Mouse (Mus musculus) stomach, embryonic 15.5 days (tissue): Measurements from ENCODE around the gene Pros1. TPM values are rescaled to one million over a fixed set of nuclear protein-coding genes. Genes with fewer than 3 reads are reported as not detected.
A peak's percentile ranks its signal among the peaks of the same experiment; 100 is the strongest.

ENCODE experiments used
- ATAC-seq: fragments of 200-750 bp; cut with Nextera tagmentation; 2 replicates; pipeline ENCODE4 v1.8.0; 2017; ENCODE audit warnings: low read depth, moderate number of reproducible peaks, moderate TSS enrichment; ENCODE audit not compliant: insufficient read depth, low FRiP score
- H3K27ac ChIP-seq: fragments of 300-500 bp; sonication (generic); 2 replicates; pipeline ENCODE4 v1.5.1; 2015; ENCODE audit warnings: mild to moderate bottlenecking, inconsistent platforms
- H3K27me3 ChIP-seq: fragments of 300-500 bp; sonication (generic); replicated peaks from 2 replicates; pipeline ENCODE4 v1.6.1; 2015; ENCODE audit warnings: inconsistent platforms
- H3K36me3 ChIP-seq: fragments of 300-500 bp; sonication (generic); 2 replicates; pipeline ENCODE4 v1.6.1; 2015; ENCODE audit warnings: inconsistent platforms
- H3K4me1 ChIP-seq: fragments of 300-500 bp; sonication (generic); 2 replicates; pipeline ENCODE4 v1.6.1; 2015; ENCODE audit warnings: inconsistent platforms
- H3K4me2 ChIP-seq: fragments of 300-500 bp; sonication (generic); 2 replicates; pipeline ENCODE4 v1.6.1; 2015; ENCODE audit warnings: mild to moderate bottlenecking, inconsistent platforms
- H3K4me3 ChIP-seq: fragments of 300-500 bp; sonication (generic); replicated peaks from 2 replicates; pipeline ENCODE4 v1.5.1; 2015; ENCODE audit warnings: inconsistent platforms
- H3K9ac ChIP-seq: fragments of 300-500 bp; sonication (generic); 2 replicates; pipeline ENCODE4 v1.6.1; 2015; ENCODE audit warnings: inconsistent platforms
- H3K9me3 ChIP-seq: fragments of 300-500 bp; sonication (generic); 2 replicates; pipeline ENCODE4 v1.6.1; 2016; ENCODE audit warnings: inconsistent platforms
- WGBS: fragments of 180-500 bp; shearing (Covaris S2); methylation state at CpG from one replicate; pipeline ENCODE4 v1.1.7; 2015; 5-methylcytosine and 5-hydroxymethylcytosine counted together
- polyA plus RNA-seq: library from polyadenylated mRNA; unstranded; fragments of >200 nt; fragmentation: Nextera tagmentation; extraction: Ambion mirVana; gene quantifications from 2 replicates; pipeline ENCODE4 v1.2.1, GENCODE M21; 2015

The Pros1 gene
- 32.5 TPM in 2 replicates for polyA plus RNA-seq

GRCm38 (mm10) chr16:62854191-62855068 is at the start of gene Pros1:
Gene Pros1 (plus strand): TSS chr16:62854307.
- ATAC-seq, result peak; percentile 93
- WGBS, result 5% methylated on average over 36 of the region's 42 CpGs
- Histone ChIP-seq H3K4me2 (peak within 1 kb of the TSS; percentile 90), H3K9ac (peak within 1 kb of the TSS; percentile 59), H3K27me3 (no peaks in the 10 kb centered on the region), H3K9me3 (no peaks in the 10 kb centered on the region), H3K4me3 (peak within 1 kb of the TSS; percentile 60), H3K4me1 (no peaks in the 10 kb centered on the region), H3K36me3 (no peaks in the 10 kb centered on the region), H3K27ac (peak within 1 kb of the TSS; percentile 62)

- Histone ChIP-seq H3K9me3 (no peaks in the 10 kb centered on the region), H3K36me3 (no peaks in the 10 kb centered on the region), H3K9ac (no peak overlapping the region), H3K27ac (no peak overlapping the region), H3K4me3 (no peak overlapping the region), H3K4me1 (no peaks in the 10 kb centered on the region), H3K4me2 (no peak overlapping the region), H3K27me3 (no peaks in the 10 kb centered on the region)
- ATAC-seq, result no peak
- 90% methylated on average over 3 of the region's 3 CpGs for WGBS
These were observed 49.5 kb upstream of the Pros1 start for GRCm38 (mm10) chr16:62804621-62805020.

GRCm38 (mm10) chr16:62807249-62807979 is 46.7 kb upstream of the Pros1 start:
- WGBS, result 53% methylated on average over 8 of the region's 8 CpGs
- H3K27ac ChIP-seq, result peak overlapping the region; percentile 44; the same call in 1 of the 2 replicates
- H3K4me2 ChIP-seq, result 0 out of 2 replicates have a peak overlapping the region, but pooled peaks have one; percentile 5

GRCm38 (mm10) chr16:62810855-62811254 is 43.3 kb upstream of the Pros1 start:
- H3K36me3 ChIP-seq, result no peaks in the 10 kb centered on the region
- no peak for ATAC-seq

More at GRCm38 (mm10) chr16:62807249-62807979, 46.7 kb upstream of the Pros1 start:
- no peaks in the 10 kb centered on the region for H3K36me3 ChIP-seq
- H3K4me3 ChIP-seq, result no peak overlapping the region
- no peak overlapping the region for H3K9ac ChIP-seq
- no peaks in the 10 kb centered on the region for H3K9me3 ChIP-seq
- no peaks in the 10 kb centered on the region for H3K4me1 ChIP-seq
- H3K27me3 ChIP-seq, result no peaks in the 10 kb centered on the region
- peak; percentile 77; the same call in 1 of the 2 replicates for ATAC-seq

DNA sequence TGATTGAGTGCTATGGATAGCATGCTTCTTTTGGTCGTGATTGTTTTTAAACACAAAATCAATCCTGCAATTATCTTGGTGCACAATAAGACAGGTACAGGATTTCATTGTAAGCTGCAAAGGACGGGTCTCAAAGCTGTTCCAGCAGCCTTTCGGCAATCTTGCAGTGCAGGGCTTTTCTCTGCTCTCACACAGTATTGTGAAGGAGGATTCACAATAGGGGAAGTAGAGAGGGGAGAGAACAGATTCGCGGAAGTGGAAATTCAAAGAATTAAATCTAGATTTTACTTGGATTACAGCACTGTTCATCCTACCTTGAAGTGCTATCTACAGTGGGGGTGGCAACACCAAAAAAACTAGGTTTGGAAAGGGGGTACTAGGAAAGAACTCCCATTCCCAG is 40.3 kb upstream of the Pros1 start:
- no peaks in the 10 kb centered on the region for H3K4me1 ChIP-seq
- no peak overlapping the region for H3K4me2 ChIP-seq
- H3K27me3 ChIP-seq, result no peaks in the 10 kb centered on the region
- no peaks in the 10 kb centered on the region for H3K9me3 ChIP-seq
- ATAC-seq, result no peak
- H3K27ac ChIP-seq, result peak overlapping the region; percentile 71; the same call in 1 of the 2 replicates
- 63% methylated on average over 5 of the region's 5 CpGs for WGBS
- H3K36me3 ChIP-seq, result no peaks in the 10 kb centered on the region
- no peak overlapping the region for H3K9ac ChIP-seq
- no peak overlapping the region for H3K4me3 ChIP-seq

More at GRCm38 (mm10) chr16:62810855-62811254, 43.3 kb upstream of the Pros1 start:
- Histone ChIP-seq H3K27ac (no peak overlapping the region), H3K4me2 (no peak overlapping the region), H3K4me3 (no peak overlapping the region), H3K9ac (no peak overlapping the region), H3K9me3 (no peaks in the 10 kb centered on the region), H3K27me3 (no peaks in the 10 kb centered on the region), H3K4me1 (no peaks in the 10 kb centered on the region)
- 76% methylated on average over 4 of the region's 4 CpGs for WGBS

- ATAC-seq, result peak; percentile 93
- peak within 1 kb of the TSS; percentile 1; the same call in 1 of the 2 replicates for H3K4me2 ChIP-seq
- peak within 1 kb of the TSS; percentile 71; the same call in 1 of the 2 replicates for H3K27ac ChIP-seq
- H3K27me3 ChIP-seq, result no peaks in the 10 kb centered on the region
- WGBS, result 42% methylated on average over 5 of the region's 5 CpGs
- H3K9ac ChIP-seq, result no peak within 1 kb of the TSS
- H3K9me3 ChIP-seq, result no peaks in the 10 kb centered on the region
- H3K4me3 ChIP-seq, result no peak within 1 kb of the TSS
- H3K36me3 ChIP-seq, result no peaks in the 10 kb centered on the region
- no peaks in the 10 kb centered on the region for H3K4me1 ChIP-seq
These were observed 39.6 kb upstream of the Pros1 start, which contains the start of gene Stx19 for GRCm38 (mm10) chr16:62814491-62814890. Gene Stx19 (plus strand): TSS chr16:62814676.

DNA sequence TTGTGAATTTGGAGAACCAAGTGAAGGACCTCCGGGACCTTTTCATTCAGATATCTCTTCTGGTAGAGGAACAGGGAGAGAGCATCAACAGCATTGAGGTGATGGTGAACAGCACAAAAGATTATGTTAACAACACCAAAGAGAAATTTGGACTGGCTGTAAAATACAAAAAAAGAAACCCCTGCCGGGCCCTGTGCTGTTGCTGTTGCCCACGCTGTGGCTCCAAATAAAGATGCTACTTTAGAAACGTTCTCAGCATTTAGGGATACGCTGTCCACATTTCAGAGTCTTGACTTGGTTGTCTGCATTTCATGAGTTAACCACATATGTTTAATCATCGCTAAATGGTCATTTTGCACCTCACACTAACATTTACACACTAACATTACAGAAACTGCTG is 31.6 kb upstream of the Pros1 start:
- H3K9me3 ChIP-seq, result no peaks in the 10 kb centered on the region
- no peak for ATAC-seq
- no peak overlapping the region for H3K27ac ChIP-seq
- H3K4me1 ChIP-seq, result no peaks in the 10 kb centered on the region
- no peak overlapping the region for H3K9ac ChIP-seq
- H3K27me3 ChIP-seq, result no peaks in the 10 kb centered on the region
- H3K4me3 ChIP-seq, result no peak overlapping the region
- no peaks in the 10 kb centered on the region for H3K36me3 ChIP-seq
- WGBS, result 94% methylated on average over 6 of the region's 6 CpGs
- H3K4me2 ChIP-seq, result no peak overlapping the region

DNA sequence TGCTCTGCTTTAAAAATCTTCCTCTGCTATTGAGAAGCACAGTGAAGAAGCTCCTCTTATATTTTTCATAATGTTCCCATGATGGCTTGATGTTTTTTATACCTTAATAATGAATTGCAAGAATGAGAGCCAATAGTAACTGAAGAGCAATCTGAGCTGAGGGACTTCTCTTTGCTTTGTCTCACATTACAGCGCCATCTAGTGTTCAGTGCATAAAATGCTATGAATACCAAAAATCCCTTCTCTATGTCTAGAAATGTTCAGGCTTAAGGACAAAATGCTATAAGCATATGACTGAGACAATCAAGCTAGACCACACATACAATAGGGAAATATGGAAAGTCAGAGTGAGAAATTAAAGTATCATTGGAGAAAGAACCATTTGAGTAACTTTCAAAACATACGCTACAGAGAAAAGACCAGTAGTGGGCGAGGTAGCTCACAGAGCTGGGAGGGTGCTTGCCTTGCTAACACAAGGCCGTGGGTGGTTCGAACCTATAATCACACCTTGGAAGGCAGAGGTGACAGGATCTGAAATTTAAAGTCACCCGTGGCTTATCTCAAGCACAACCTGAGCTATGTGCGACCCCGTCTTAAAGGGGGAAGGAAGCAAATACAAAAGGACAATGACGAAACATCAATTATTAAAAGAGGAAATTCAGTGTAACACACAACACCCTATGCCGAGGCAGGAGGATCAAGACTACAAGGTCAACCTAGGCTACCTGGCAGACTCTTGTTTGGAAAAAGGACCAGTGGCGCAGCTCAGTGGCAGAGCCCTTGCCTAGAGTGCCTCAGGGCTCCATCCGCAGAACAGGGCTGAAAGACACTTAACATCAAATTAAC is 27.7 kb upstream of the Pros1 start:
- H3K27ac ChIP-seq, result no peak overlapping the region
- no peak for ATAC-seq

GRCm38 (mm10) chr16:62832027-62832426 is 22.1 kb upstream of the Pros1 start:
- no peak overlapping the region for H3K9ac ChIP-seq
- no peak overlapping the region for H3K4me3 ChIP-seq
- no peak overlapping the region for H3K27ac ChIP-seq
- no peaks in the 10 kb centered on the region for H3K9me3 ChIP-seq
- no peak overlapping the region for H3K4me2 ChIP-seq
- no peaks in the 10 kb centered on the region for H3K4me1 ChIP-seq
- H3K27me3 ChIP-seq, result no peaks in the 10 kb centered on the region
- 80% methylated on average over 2 of the region's 2 CpGs for WGBS
- H3K36me3 ChIP-seq, result no peaks in the 10 kb centered on the region
- ATAC-seq, result 0 out of 2 replicates have a peak, but pooled peaks have one; percentile 35

More for the DNA sequence above, 27.7 kb upstream of the Pros1 start:
- H3K4me3 ChIP-seq, result no peak overlapping the region
- no peak overlapping the region for H3K4me2 ChIP-seq
- H3K36me3 ChIP-seq, result no peaks in the 10 kb centered on the region
- no peaks in the 10 kb centered on the region for H3K27me3 ChIP-seq
- no peaks in the 10 kb centered on the region for H3K4me1 ChIP-seq
- WGBS, result 68% methylated on average over 12 of the region's 12 CpGs
- no peaks in the 10 kb centered on the region for H3K9me3 ChIP-seq
- no peak overlapping the region for H3K9ac ChIP-seq

- no peak overlapping the region for H3K9ac ChIP-seq
- no peak overlapping the region for H3K4me2 ChIP-seq
- H3K9me3 ChIP-seq, result no peaks in the 10 kb centered on the region
- H3K27me3 ChIP-seq, result no peaks in the 10 kb centered on the region
- 27% methylated on average over 4 of the region's 4 CpGs for WGBS
- no peak overlapping the region for H3K27ac ChIP-seq
- no peak for ATAC-seq
- H3K36me3 ChIP-seq, result no peaks in the 10 kb centered on the region
- no peaks in the 10 kb centered on the region for H3K4me1 ChIP-seq
- H3K4me3 ChIP-seq, result no peak overlapping the region
These were observed 21.6 kb upstream of the Pros1 start for GRCm38 (mm10) chr16:62832481-62832880.

DNA sequence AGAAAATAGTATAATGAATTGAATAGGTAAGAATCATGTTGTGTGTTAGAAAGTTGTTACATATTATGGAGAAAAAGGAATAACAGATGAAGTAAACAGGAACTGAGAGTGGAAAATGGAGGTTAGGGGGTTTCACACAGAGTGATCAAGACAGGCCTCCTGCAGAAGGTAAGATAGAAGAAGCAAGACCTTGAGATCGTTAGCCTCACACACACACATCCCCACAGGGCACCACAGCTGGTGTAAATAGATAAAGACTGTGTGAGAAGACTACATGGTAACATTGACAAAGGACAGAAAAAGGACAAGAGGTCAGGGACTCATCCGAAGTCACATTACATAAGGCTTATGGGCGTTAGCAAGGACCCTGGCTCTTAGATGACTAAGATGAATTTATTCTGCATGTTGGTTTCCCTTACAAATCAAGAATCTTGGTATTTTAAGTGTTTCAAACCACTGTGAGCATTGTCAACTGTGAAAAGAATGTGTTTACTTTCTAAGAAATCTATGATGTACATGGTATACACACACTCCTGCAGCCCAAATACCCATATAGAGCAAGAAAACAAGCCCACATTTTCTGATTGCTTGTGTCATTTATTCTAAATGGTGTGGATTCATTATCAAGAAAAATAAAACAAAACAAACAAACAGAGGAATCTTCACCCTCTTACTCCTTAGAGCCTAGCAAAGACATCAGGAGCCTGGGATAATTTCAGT is 19.9 kb upstream of the Pros1 start:
- 43% methylated on average over 3 of the region's 3 CpGs for WGBS
- H3K27me3 ChIP-seq, result no peaks in the 10 kb centered on the region
- no peak overlapping the region for H3K4me3 ChIP-seq
- no peak overlapping the region for H3K9ac ChIP-seq
- no peaks in the 10 kb centered on the region for H3K4me1 ChIP-seq
- no peak overlapping the region for H3K4me2 ChIP-seq
- no peaks in the 10 kb centered on the region for H3K9me3 ChIP-seq
- H3K36me3 ChIP-seq, result no peaks in the 10 kb centered on the region
- peak; percentile 76; the same call in 1 of the 2 replicates for ATAC-seq
- H3K27ac ChIP-seq, result no peak overlapping the region
